Mouse (Mus musculus): Measurements from ENCODE around the gene Slc6a1.

The Slc6a1 gene

DNA sequence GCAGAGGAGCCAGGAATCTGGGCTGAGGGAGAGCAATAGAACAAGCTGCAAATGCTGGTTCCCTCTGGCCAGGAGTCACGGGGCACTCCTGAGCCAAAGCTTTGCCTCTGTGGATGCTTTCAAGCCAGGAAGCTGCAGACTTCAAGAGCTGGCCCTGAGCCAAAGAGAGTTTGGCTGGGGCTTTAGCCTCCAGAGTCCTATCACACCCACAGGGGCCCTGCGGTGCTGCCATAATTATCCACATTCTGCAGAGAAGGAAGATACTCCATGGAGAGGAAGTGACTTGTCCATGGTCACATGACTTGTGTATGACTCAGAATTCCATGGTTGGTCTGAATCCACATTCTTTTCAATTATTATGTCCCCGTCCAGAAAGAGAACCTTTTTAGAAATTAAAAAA lies 75.7 kb downstream of the Slc6a1 start:
- DNase-seq (ENCODE audit: low spot score): no peak

DNA sequence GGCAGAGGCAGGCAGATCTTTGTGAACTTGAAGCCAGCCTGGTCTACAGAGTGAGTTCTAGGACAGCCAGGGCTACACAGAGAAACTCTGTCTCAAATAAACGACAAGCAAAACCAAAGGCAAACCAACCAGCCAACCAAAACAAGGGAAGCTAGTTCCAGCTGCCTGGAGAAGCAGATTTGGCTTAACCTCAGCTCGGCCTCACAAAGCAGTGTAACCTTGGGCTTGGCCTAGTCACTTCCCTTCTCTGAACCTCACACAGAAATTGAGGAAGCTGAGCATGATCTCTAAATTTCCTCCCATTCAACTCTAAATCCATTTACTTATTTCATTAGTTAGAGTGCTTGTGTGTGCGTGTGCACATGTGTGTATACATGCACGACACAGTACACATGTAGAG lies 79.9 kb downstream of the Slc6a1 start:
- DNase-seq (ENCODE audit: low spot score): no peak

DNA sequence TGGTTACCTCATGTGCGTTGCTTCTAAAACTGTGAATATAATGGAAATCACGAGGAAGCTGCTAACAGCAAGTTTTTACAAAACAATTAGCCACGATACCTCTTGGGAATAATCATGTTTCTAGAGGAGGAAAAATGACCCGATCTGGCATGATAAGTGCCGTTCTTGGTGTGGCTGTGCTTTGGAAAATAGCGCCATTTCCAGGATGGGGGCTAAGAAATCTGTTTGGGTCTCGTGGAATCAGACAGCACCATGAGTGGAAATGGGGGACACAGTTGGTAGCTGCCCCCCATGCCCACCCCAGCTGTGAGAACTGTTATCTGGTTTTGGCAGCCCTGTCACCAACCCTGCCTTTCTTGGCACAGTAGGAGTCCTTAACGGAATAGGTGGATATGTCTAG lies 81.3 kb downstream of the Slc6a1 start:
- DNase-seq (ENCODE audit: low spot score): no peak

DNA sequence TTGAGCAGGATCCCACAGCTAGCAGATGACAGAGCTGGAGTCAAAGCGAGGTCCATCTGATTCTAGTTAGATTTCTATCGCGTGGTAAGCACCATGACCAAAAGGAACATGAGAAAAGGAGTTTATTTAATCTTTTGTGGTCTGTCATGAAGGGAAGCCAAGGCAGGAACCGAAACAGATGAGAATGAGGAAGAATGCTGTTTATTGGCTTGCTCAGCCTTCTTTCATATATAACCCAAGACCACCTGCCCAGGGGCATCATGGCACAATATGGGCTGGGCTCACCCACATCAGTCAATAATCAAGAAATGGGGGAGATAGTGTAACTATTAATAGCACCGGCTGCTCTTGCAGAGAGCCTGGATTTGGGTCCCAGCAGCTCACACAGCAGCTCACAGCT lies 82.3 kb downstream of the Slc6a1 start:
- no peak for DNase-seq (ENCODE audit: low spot score)

DNA sequence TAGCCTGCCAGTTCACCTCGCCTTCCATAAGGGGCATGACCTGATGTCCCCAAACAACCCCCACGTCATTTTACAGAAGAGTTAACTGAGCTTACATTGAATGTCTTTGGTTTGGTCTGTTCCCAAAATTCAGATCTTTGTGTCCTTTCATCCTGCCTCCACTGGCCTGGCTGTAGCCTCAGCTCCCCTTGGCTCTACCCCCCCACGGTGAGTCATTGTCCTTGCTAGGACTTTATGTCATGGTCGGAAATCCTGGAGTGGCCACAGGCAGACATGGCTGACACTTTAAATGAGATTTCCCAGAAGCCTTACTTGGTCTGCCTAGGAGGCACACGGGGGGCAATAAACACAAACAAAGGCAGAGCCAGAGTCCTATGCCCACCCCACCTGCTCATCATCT lies 83.8 kb downstream of the Slc6a1 start:
- DNase-seq (ENCODE audit: low spot score): no peak
